ENCODE assay signal across 21 mouse cellular contexts in genomic region chr3:32144194-32144593, GRCm38 (mm10).
A peak's percentile ranks its signal among the peaks of the same experiment; 100 is the strongest.
DNase-seq lines count a peak whose midpoint lies in the region; ATAC-seq and TF ChIP-seq lines count a peak whose summit lies in the region.
"Had no signal": no experiment of that assay in that cellular context is flagged by ENCODE, and none has a peak within 500 bp of the region (broad histone marks: within the 10 kb centered on the region; RNA-seq: fewer than 3 reads in every experiment).

No protein-coding gene starts in this region.

- H3K27ac ChIP-seq in forebrain, embryonic 15.5 days (replicated peaks): 0 out of 2 replicates have a peak overlapping the region, but pooled peaks have one; percentile 29
- H3K27ac ChIP-seq in forebrain, embryonic 13.5 days: no peak overlapping the region
- no peak overlapping the region for H3K27ac ChIP-seq in forebrain, embryonic 16.5 days (ENCODE audit: low read length)
- H3K27ac ChIP-seq in forebrain, embryonic 12.5 days: no peak overlapping the region
- no peak overlapping the region for H3K27ac ChIP-seq in heart, adult 2 months

- H3K4me3 ChIP-seq in forebrain, embryonic 15.5 days: no peak overlapping the region
- H3K4me3 ChIP-seq in forebrain, embryonic 13.5 days: no peak overlapping the region
- no peak overlapping the region for H3K4me3 ChIP-seq in forebrain, embryonic 16.5 days (replicated peaks; ENCODE audit: low read length)
- no peak overlapping the region for H3K4me3 ChIP-seq in forebrain, embryonic 12.5 days (replicated peaks)
- H3K4me3 ChIP-seq in heart, adult 2 months: no peak overlapping the region

- TF ChIP-seq CTCF in heart, adult 2 months (IDR thresholded peaks at IDR 0.05): no peak

- H3K36me3 ChIP-seq in forebrain, embryonic 15.5 days: no peaks in the 10 kb centered on the region
- H3K36me3 ChIP-seq in forebrain, embryonic 13.5 days (ENCODE audit: poor library complexity, severe bottlenecking): no peaks in the 10 kb centered on the region
- no peaks in the 10 kb centered on the region for H3K36me3 ChIP-seq in forebrain, embryonic 16.5 days (ENCODE audit: control insufficient read depth, insufficient read depth)
- no peaks in the 10 kb centered on the region for H3K36me3 ChIP-seq in forebrain, embryonic 12.5 days (replicated peaks)
- no peaks in the 10 kb centered on the region for H3K36me3 ChIP-seq in heart, adult 2 months (ENCODE audit: control insufficient read depth, insufficient read depth, low read length)
- H3K36me3 ChIP-seq: G1E had no signal

- H3K9ac ChIP-seq in forebrain, embryonic 15.5 days (replicated peaks): no peak overlapping the region
- H3K9ac ChIP-seq in forebrain, embryonic 13.5 days: no peak overlapping the region
- no peak overlapping the region for H3K9ac ChIP-seq in forebrain, embryonic 16.5 days (replicated peaks; ENCODE audit: low read depth, low read length)
- no peak overlapping the region for H3K9ac ChIP-seq in forebrain, embryonic 12.5 days
- H3K9ac ChIP-seq in heart, adult 2 months (ENCODE audit: low read depth, low read length): no peak overlapping the region

- no peaks in the 10 kb centered on the region for H3K79me2 ChIP-seq in heart, adult 2 months (replicated peaks; ENCODE audit: control insufficient read depth, insufficient read depth, low read length)

- no peak for TF ChIP-seq POLR2A in heart, adult 2 months (IDR thresholded peaks at IDR 0.05; ENCODE audit: insufficient read depth, low read depth, low read length)

- no peaks in the 10 kb centered on the region for H3K27me3 ChIP-seq in forebrain, embryonic 15.5 days
- H3K27me3 ChIP-seq in forebrain, embryonic 13.5 days: no peaks in the 10 kb centered on the region
- H3K27me3 ChIP-seq in forebrain, embryonic 16.5 days (replicated peaks; ENCODE audit: control insufficient read depth, insufficient read depth, low read length): no peaks in the 10 kb centered on the region
- no peaks in the 10 kb centered on the region for H3K27me3 ChIP-seq in forebrain, embryonic 12.5 days
- no peaks in the 10 kb centered on the region for H3K27me3 ChIP-seq in heart, adult 2 months (ENCODE audit: control insufficient read depth, insufficient read depth, low read length)
- H3K27me3 ChIP-seq: CH12.LX had no signal

- H3K4me2 ChIP-seq in forebrain, embryonic 15.5 days (replicated peaks): no peak overlapping the region
- no peak overlapping the region for H3K4me2 ChIP-seq in forebrain, embryonic 13.5 days
- H3K4me2 ChIP-seq in forebrain, embryonic 16.5 days (ENCODE audit: low read length): no peak overlapping the region
- H3K4me2 ChIP-seq in forebrain, embryonic 12.5 days: no peak overlapping the region

- intact Hi-C loops in heart, adult 2 months (cut with DNase I): no loop called here

- no peaks in the 10 kb centered on the region for H3K4me1 ChIP-seq in forebrain, embryonic 15.5 days
- H3K4me1 ChIP-seq in forebrain, embryonic 13.5 days: 0 out of 2 replicates have a peak, but pooled peaks cover 3% of the 10 kb centered on the region
- no peaks in the 10 kb centered on the region for H3K4me1 ChIP-seq in forebrain, embryonic 16.5 days (replicated peaks; ENCODE audit: control insufficient read depth, insufficient read depth, low read length)
- H3K4me1 ChIP-seq in forebrain, embryonic 12.5 days: no peaks in the 10 kb centered on the region
- no peaks in the 10 kb centered on the region for H3K4me1 ChIP-seq in heart, adult 2 months (ENCODE audit: control insufficient read depth, insufficient read depth, low read length)

- H3K9me3 ChIP-seq in forebrain, embryonic 15.5 days: no peaks in the 10 kb centered on the region
- H3K9me3 ChIP-seq in forebrain, embryonic 13.5 days (replicated peaks): no peaks in the 10 kb centered on the region
- no peaks in the 10 kb centered on the region for H3K9me3 ChIP-seq in forebrain, embryonic 16.5 days (ENCODE audit: control insufficient read depth, low read length)
- no peaks in the 10 kb centered on the region for H3K9me3 ChIP-seq in forebrain, embryonic 12.5 days
- H3K9me3 ChIP-seq: G1E had no signal

- WGBS in forebrain, embryonic 15.5 days: 87% methylated on average over 5 of the region's 5 CpGs
- WGBS in forebrain, embryonic 13.5 days: 86% methylated on average over 5 of the region's 5 CpGs
- WGBS in forebrain, embryonic 16.5 days: 83% methylated on average over 5 of the region's 5 CpGs
- WGBS in forebrain, embryonic 12.5 days: 88% methylated on average over 5 of the region's 5 CpGs
- WGBS in heart, adult 2 months: 79% methylated on average over 5 of the region's 5 CpGs

- ATAC-seq in forebrain, embryonic 15.5 days (replicated peaks): 0 out of 2 replicates have a peak, but pooled peaks have one; percentile 55
- no peak for ATAC-seq in forebrain, embryonic 13.5 days
- 0 out of 2 replicates have a peak, but pooled peaks have one; percentile 52 for ATAC-seq in forebrain, embryonic 16.5 days
- ATAC-seq in forebrain, embryonic 12.5 days (ENCODE audit: low FRiP score): no peak
- ATAC-seq: activated CD4-positive, CD25-positive, alpha-beta regulatory T cell, adult 4 months; CD4-positive, CD25-positive, alpha-beta regulatory T cell, adult 4 months; Patski had no signal

- no peak for TF ChIP-seq EP300 in heart, adult 2 months (IDR thresholded peaks at IDR 0.05; ENCODE audit: insufficient read depth, low read depth, low read length)

- DNase-seq in heart, adult 11 months: peak; percentile 28
- no peak for DNase-seq in heart, adult 2 months
- DNase-seq: adrenal gland, adult 2 months; adrenal gland, adult 8-10 months; adrenal gland, postnatal 10 days; adrenal gland, postnatal 14 days; adrenal gland, postnatal 25 days; adrenal gland, postnatal 36 days; B cell, adult 2 months; cerebellum, adult 11 months; cerebellum, adult 11-12 months; cerebellum, adult 18-20 months had no signal

Comparison
In these comparisons a context has a peak if more than half of its experiments do, and no peak if none do; other contexts are left out.
1. ATAC-seq: peak in forebrain, embryonic 15.5 days (single experiment) and forebrain, embryonic 16.5 days (single experiment); none in forebrain, embryonic 13.5 days (single experiment) and forebrain, embryonic 12.5 days (single experiment).